Mouse (Mus musculus) hindbrain, embryonic 16.5 days (tissue): ENCODE results near the gene Dnhd1. TPM values are rescaled to one million over a fixed set of nuclear protein-coding genes. Genes with fewer than 3 reads are reported as not detected.
A peak's percentile ranks its signal among the peaks of the same experiment; 100 is the strongest.

Source experiments
- ATAC-seq: fragments of 200-750 bp; cut with Nextera tagmentation; 2 replicates; pipeline ENCODE4 v1.8.0; 2017; ENCODE audit warnings: moderate TSS enrichment, moderate library complexity
- H3K27ac ChIP-seq: fragments of 300-500 bp; sonication (generic); 2 replicates; pipeline ENCODE4 v1.5.1; 2014; ENCODE audit warnings: low read depth, mild to moderate bottlenecking, control low read depth, low read length, moderate library complexity
- H3K27me3 ChIP-seq: fragments of 300-500 bp; sonication (generic); replicated peaks from 2 replicates; pipeline ENCODE4 v1.6.1; 2014; ENCODE audit warnings: low read length; ENCODE audit not compliant: control insufficient read depth, insufficient read depth
- H3K36me3 ChIP-seq: fragments of 300-500 bp; sonication (generic); 2 replicates; pipeline ENCODE4 v1.6.1; 2014; ENCODE audit warnings: mild to moderate bottlenecking, low read length, moderate library complexity, mixed read lengths; ENCODE audit not compliant: control insufficient read depth, insufficient read depth
- H3K4me1 ChIP-seq: fragments of 300-500 bp; sonication (generic); 2 replicates; pipeline ENCODE4 v1.6.1; 2014; ENCODE audit warnings: low read depth, low read length; ENCODE audit not compliant: control insufficient read depth, insufficient read depth
- H3K4me2 ChIP-seq: fragments of 300-500 bp; sonication (generic); 2 replicates; pipeline ENCODE4 v1.6.1; 2014; ENCODE audit warnings: mild to moderate bottlenecking, low read length, control low read depth, moderate library complexity
- H3K4me3 ChIP-seq: fragments of 300-500 bp; sonication (generic); 2 replicates; pipeline ENCODE4 v1.5.1; 2014; ENCODE audit warnings: mild to moderate bottlenecking, low read length, control low read depth, moderate library complexity
- H3K9ac ChIP-seq: fragments of 300-500 bp; sonication (generic); 2 replicates; pipeline ENCODE4 v1.6.1; 2014; ENCODE audit warnings: low read depth, mild to moderate bottlenecking, control low read depth, low read length, moderate library complexity
- H3K9me3 ChIP-seq: fragments of 300-500 bp; sonication (generic); 2 replicates; pipeline ENCODE4 v1.6.1; 2014; ENCODE audit warnings: mild to moderate bottlenecking, low read length, moderate library complexity; ENCODE audit not compliant: control insufficient read depth
- WGBS: fragments of 180-500 bp; shearing (Covaris S2); extraction: QIAGEN DNeasy Blood & Tissue Kit; methylation state at CpG from one replicate; pipeline ENCODE4 v1.1.7; 2014; 5-methylcytosine and 5-hydroxymethylcytosine counted together
- polyA plus RNA-seq: library from polyadenylated mRNA; unstranded; fragments of >200 nt; fragmentation: Nextera tagmentation; extraction: Ambion mirVana; gene quantifications from 2 replicates; pipeline ENCODE4 v1.2.1, GENCODE M21; 2015

The Dnhd1 gene
- polyA plus RNA-seq, 1 experiment from 2014 or later = 1.6 TPM

DNA sequence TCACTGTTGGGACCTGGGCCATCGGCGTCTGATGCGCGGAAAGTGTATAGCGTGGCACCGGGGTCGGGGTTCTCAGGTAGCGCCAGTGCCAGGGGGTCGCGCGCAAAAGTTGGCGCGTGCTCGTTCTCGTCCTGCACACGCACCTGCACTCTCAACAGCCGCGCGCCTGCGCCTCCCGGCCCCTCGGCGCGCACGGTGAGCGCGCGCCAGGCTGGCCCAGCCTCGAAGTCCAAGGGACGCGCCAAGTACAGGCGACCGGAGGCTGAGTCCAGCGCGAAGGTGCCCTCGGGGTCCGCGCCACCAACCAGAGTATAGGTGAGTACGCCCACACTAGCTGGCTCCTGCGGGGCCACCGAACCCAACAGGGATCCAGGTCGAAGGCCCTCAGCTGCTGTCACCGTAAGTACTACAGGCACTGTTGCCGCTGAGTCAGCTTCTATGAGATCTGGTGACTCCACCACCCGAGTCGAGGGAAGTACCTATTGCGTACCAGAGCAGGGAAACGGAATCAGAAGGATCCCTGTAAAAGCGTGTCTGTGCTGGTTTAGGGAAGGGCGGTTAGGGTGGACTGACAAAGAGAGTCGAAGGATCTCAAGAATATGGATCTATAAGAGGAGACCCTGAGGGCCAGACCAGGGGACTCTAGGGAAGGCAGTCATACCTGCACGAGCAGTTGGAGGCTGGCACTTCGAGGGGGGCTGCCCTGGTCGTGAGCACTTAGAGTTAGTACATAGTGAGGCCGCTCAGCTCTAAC lies 112.1 kb downstream of the Dnhd1 start:
- no peak for ATAC-seq
- Histone ChIP-seq H3K9ac (no peak overlapping the region), H3K4me3 (no peak overlapping the region), H3K36me3 (peaks cover 66% of the 10 kb centered on the region), H3K4me1 (peaks cover 5% of the 10 kb centered on the region), H3K4me2 (no peak overlapping the region), H3K27ac (no peak overlapping the region), H3K27me3 (no peaks in the 10 kb centered on the region), H3K9me3 (no peaks in the 10 kb centered on the region)
- WGBS = 27% methylated on average over 54 of the region's 55 CpGs

GRCm38 (mm10) chr7:105764331-105764730 lies 113.7 kb downstream of the Dnhd1 start:
- no peak for ATAC-seq
- peaks cover 17% of the 10 kb centered on the region for H3K4me1 ChIP-seq
- WGBS = 81% methylated on average over 11 of the region's 11 CpGs
- H3K4me2 ChIP-seq = no peak overlapping the region
- H3K9me3 ChIP-seq = no peaks in the 10 kb centered on the region
- no peak overlapping the region for H3K9ac ChIP-seq
- H3K27me3 ChIP-seq = no peaks in the 10 kb centered on the region
- peaks cover 55% of the 10 kb centered on the region for H3K36me3 ChIP-seq
- no peak overlapping the region for H3K4me3 ChIP-seq
- H3K27ac ChIP-seq = no peak overlapping the region

GRCm38 (mm10) chr7:105767729-105768165 lies 117.1 kb downstream of the Dnhd1 start:
- peaks cover 52% of the 10 kb centered on the region for H3K36me3 ChIP-seq
- ATAC-seq = peak; percentile 78
- no peaks in the 10 kb centered on the region for H3K27me3 ChIP-seq
- peak overlapping the region; percentile 3; the same call in 1 of the 2 replicates for H3K4me2 ChIP-seq
- no peak overlapping the region for H3K9ac ChIP-seq
- WGBS = 10% methylated on average over 6 of the region's 6 CpGs
- peaks cover 25% of the 10 kb centered on the region for H3K4me1 ChIP-seq
- H3K9me3 ChIP-seq = no peaks in the 10 kb centered on the region
- H3K27ac ChIP-seq = peak overlapping the region; percentile 57; the same call in 1 of the 2 replicates
- H3K4me3 ChIP-seq = no peak overlapping the region

DNA sequence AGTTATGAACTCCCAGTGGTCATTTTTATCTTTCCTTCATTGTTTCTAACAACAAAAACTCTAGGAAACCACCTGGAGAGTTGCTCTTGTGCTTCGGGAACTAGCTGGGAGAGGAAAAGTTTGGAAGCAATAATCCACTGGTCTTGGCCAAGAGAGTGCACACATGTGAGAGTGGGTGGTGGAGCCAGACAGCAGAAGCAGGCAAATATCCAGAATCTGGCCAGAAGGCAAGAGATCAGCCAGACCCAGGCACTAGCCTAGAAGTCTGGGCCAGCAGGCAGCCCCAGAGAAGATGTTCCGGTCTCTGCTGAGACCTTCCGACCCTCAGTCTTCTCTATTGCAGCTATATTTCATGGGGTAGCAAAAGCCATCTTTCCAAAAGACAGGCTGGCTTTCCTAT lies 119.3 kb downstream of the Dnhd1 start:
- Histone ChIP-seq H3K4me3 (no peak overlapping the region), H3K4me1 (peaks cover 29% of the 10 kb centered on the region), H3K4me2 (no peak overlapping the region), H3K36me3 (peaks cover 33% of the 10 kb centered on the region), H3K9me3 (no peaks in the 10 kb centered on the region), H3K27me3 (no peaks in the 10 kb centered on the region), H3K9ac (no peak overlapping the region), H3K27ac (no peak overlapping the region)
- WGBS = 84% methylated on average over 3 of the region's 3 CpGs
- no peak for ATAC-seq

Other genes with a start within 250 kb of the Dnhd1 start
- gene Cnga4, start 246.3 kb upstream of the Dnhd1 start, polyA plus RNA-seq = 0.17 TPM in 1 of 2 replicates, not detected in the other
- gene Cckbr, start 225.1 kb upstream of the Dnhd1 start, polyA plus RNA-seq = 7.7 and 8.1 TPM in 2 replicates
- gene Cavin3, start 168.5 kb upstream of the Dnhd1 start, polyA plus RNA-seq = 43.0 TPM in 2 replicates
- gene Smpd1, start 96.5 kb upstream of the Dnhd1 start, polyA plus RNA-seq = 110 and 111 TPM in 2 replicates
- 344 and 354 TPM in 2 replicates for gene Apbb1, start 69.2 kb upstream of the Dnhd1 start, polyA plus RNA-seq
- 0.18 and 0.20 TPM in 2 replicates for gene Hpx, start 50.7 kb upstream of the Dnhd1 start, polyA plus RNA-seq
- gene Trim3, start 17.3 kb upstream of the Dnhd1 start, polyA plus RNA-seq = 108 and 119 TPM in 2 replicates
- gene Timm10b, start 10.8 kb upstream of the Dnhd1 start, polyA plus RNA-seq = 145 and 159 TPM in 2 replicates
- 85.2 and 91.1 TPM in 2 replicates for gene Arfip2, start 10.4 kb upstream of the Dnhd1 start, polyA plus RNA-seq
- gene Gm45799, start 10.3 kb upstream of the Dnhd1 start, polyA plus RNA-seq = 7.9 and 9.7 TPM in 2 replicates
- 172 and 211 TPM in 2 replicates for gene Ilk, start 85.8 kb downstream of the Dnhd1 start, polyA plus RNA-seq
- gene Rrp8, start 86.6 kb downstream of the Dnhd1 start, polyA plus RNA-seq = 26.3 and 26.4 TPM in 2 replicates
- 87.5 and 91.0 TPM in 2 replicates for gene Taf10, start 93.5 kb downstream of the Dnhd1 start, polyA plus RNA-seq
- gene Tpp1, start 101.4 kb downstream of the Dnhd1 start, polyA plus RNA-seq = 56.1 and 58.1 TPM in 2 replicates
- 9.8 and 12.3 TPM in 2 replicates for gene Dchs1, start 136.8 kb downstream of the Dnhd1 start, polyA plus RNA-seq
- gene Mrpl17, start 160.3 kb downstream of the Dnhd1 start, polyA plus RNA-seq = 204 and 208 TPM in 2 replicates